ENCODE assay signal across 16 mouse cellular contexts in genomic region chr8:22199481-22199880, GRCm38 (mm10). TPM values are rescaled to one million over a fixed set of nuclear protein-coding genes. Genes with fewer than 3 reads are reported as not detected.
DNase-seq lines count a peak whose midpoint lies in the region; ATAC-seq and TF ChIP-seq lines count a peak whose summit lies in the region.
"Had no signal": no experiment of that assay in that cellular context is flagged by ENCODE, and none has a peak within 500 bp of the region (broad histone marks: within the 10 kb centered on the region; RNA-seq: fewer than 3 reads in every experiment).

No protein-coding gene starts in this region.

- H3K4me1 ChIP-seq in liver, postnatal 0 days (ENCODE audit: insufficient read depth), result peaks cover 4% of the 10 kb centered on the region

- no peak overlapping the region for H3K9ac ChIP-seq in liver, postnatal 0 days (replicated peaks)
- H3K9ac ChIP-seq: heart, embryonic 13.5 days; hindbrain, embryonic 13.5 days; midbrain, embryonic 12.5 days; neural tube, embryonic 12.5 days had no signal

- DNase-seq in heart, adult 11 months, result peak; percentile 41
- no peak for DNase-seq in heart, adult 9 months (ENCODE audit: low spot score in 2 of 2)
- DNase-seq in liver, postnatal 0 days, result no peak
- no peak for DNase-seq in liver
- peak; percentile 85 for DNase-seq in ES-CJ7 (ENCODE audit: low read depth, low spot score)
- peak; percentile 4 for DNase-seq in mesoderm, embryonic 11.5 days (ENCODE audit: low read depth, low spot score)
- no peak for DNase-seq in spleen, adult 18-20 months
- no peak for DNase-seq in adrenal gland, postnatal 14 days
- DNase-seq: cerebellum, adult 18-20 months; kidney, adult 9 months; right cerebral cortex, adult 18-20 months; thymus, postnatal 25 days had no signal

- TF ChIP-seq EP300 in liver, postnatal 0 days (IDR thresholded peaks at IDR 0.05; ENCODE audit: low read depth), result no peak

- no peak overlapping the region for H3K4me3 ChIP-seq in liver, postnatal 0 days (ENCODE audit: low read depth, low read length)
- H3K4me3 ChIP-seq: heart, embryonic 13.5 days; hindbrain, embryonic 13.5 days; midbrain, embryonic 12.5 days; neural tube, embryonic 12.5 days had no signal

- no peak overlapping the region for H3K27ac ChIP-seq in liver, postnatal 0 days (ENCODE audit: low read depth)
- H3K27ac ChIP-seq: heart, embryonic 13.5 days; hindbrain, embryonic 13.5 days; midbrain, embryonic 12.5 days; neural tube, embryonic 12.5 days had no signal

- TF ChIP-seq CTCF in liver, postnatal 0 days (IDR thresholded peaks at IDR 0.05; ENCODE audit: low read depth), result peak; percentile 28; the same call in 1 of the 2 replicates

- WGBS in liver, postnatal 0 days (ENCODE audit: insufficient replicate concordance), result 97% methylated on average over 8 of the region's 8 CpGs

- no peak overlapping the region for H3K4me2 ChIP-seq in liver, postnatal 0 days (ENCODE audit: low read depth, low read length)
- H3K4me2 ChIP-seq: heart, embryonic 13.5 days; hindbrain, embryonic 13.5 days; midbrain, embryonic 12.5 days; neural tube, embryonic 12.5 days had no signal

- no peak for ATAC-seq in liver, postnatal 0 days

- H3K9me3 ChIP-seq in liver, postnatal 0 days (ENCODE audit: low read length), result no peaks in the 10 kb centered on the region
- H3K9me3 ChIP-seq: heart, embryonic 13.5 days; hindbrain, embryonic 13.5 days; midbrain, embryonic 12.5 days; neural tube, embryonic 12.5 days had no signal

- peaks cover 23% of the 10 kb centered on the region for H3K36me3 ChIP-seq in liver, postnatal 0 days (replicated peaks; ENCODE audit: insufficient read depth, low read length)

- no peaks in the 10 kb centered on the region for H3K27me3 ChIP-seq in liver, postnatal 0 days (ENCODE audit: insufficient read depth, low read length)
- H3K27me3 ChIP-seq: heart, embryonic 13.5 days; hindbrain, embryonic 13.5 days; midbrain, embryonic 12.5 days; neural tube, embryonic 12.5 days had no signal

RNA-seq across cellular contexts. Expression of gene Vps36, which starts 6.9 kb away (rescaled TPM):
- 10.4 and 10.6 TPM in 2 replicates for polyA plus RNA-seq in liver, postnatal 0 days (2015; fragmentation: Nextera tagmentation; extraction: Ambion mirVana)
- total RNA-seq in adrenal gland, postnatal 14 days (2021), result 31.0 and 34.5 TPM in 2 replicates

RNA-seq across cellular contexts. Expression of gene Ckap2, which starts 13.9 kb away (rescaled TPM):
- polyA plus RNA-seq in liver, postnatal 0 days (2015; fragmentation: Nextera tagmentation; extraction: Ambion mirVana), result 9.4 and 10.0 TPM in 2 replicates
- total RNA-seq in adrenal gland, postnatal 14 days (2021), result 13.2 and 13.3 TPM in 2 replicates

RNA-seq across cellular contexts. Expression of gene Thsd1, which starts 27.6 kb away (rescaled TPM):
- polyA plus RNA-seq in liver, postnatal 0 days (2015; fragmentation: Nextera tagmentation; extraction: Ambion mirVana), result 1.7 and 1.9 TPM in 2 replicates
- total RNA-seq in adrenal gland, postnatal 14 days (2021), result 5.5 and 7.8 TPM in 2 replicates

RNA-seq across cellular contexts. Expression of gene Nek3, which starts 33.2 kb away (rescaled TPM):
- 0.96 and 1.2 TPM in 2 replicates for polyA plus RNA-seq in liver, postnatal 0 days (2015; fragmentation: Nextera tagmentation; extraction: Ambion mirVana)
- total RNA-seq in adrenal gland, postnatal 14 days (2021), result 3.9 and 5.2 TPM in 2 replicates

Comparison
In these comparisons a context has a peak if more than half of its experiments do, and no peak if none do; other contexts are left out.
1. DNase-seq: peak in heart, adult 11 months (single experiment), ES-CJ7 (single experiment) and mesoderm, embryonic 11.5 days (single experiment); none in heart, adult 9 months (0 of 2), liver, postnatal 0 days (single experiment), liver (single experiment), spleen, adult 18-20 months (0 of 2) and adrenal gland, postnatal 14 days (single experiment).